Mouse (Mus musculus) intestine, embryonic 15.5 days (tissue): Measurements from ENCODE around the gene Usp46. TPM values are rescaled to one million over a fixed set of nuclear protein-coding genes. Genes with fewer than 3 reads are reported as not detected.
A peak's percentile ranks its signal among the peaks of the same experiment; 100 is the strongest.

Experiments
- ATAC-seq: fragments of 200-750 bp; cut with Nextera tagmentation; 2 replicates; pipeline ENCODE4 v1.8.0; 2017; ENCODE audit warnings: moderate TSS enrichment, moderate library complexity
- H3K27ac ChIP-seq: fragments of 300-500 bp; sonication (generic); 2 replicates; pipeline ENCODE4 v1.5.1; 2015; ENCODE audit warnings: mild to moderate bottlenecking, inconsistent platforms
- H3K27me3 ChIP-seq: fragments of 300-500 bp; sonication (generic); replicated peaks from 2 replicates; pipeline ENCODE4 v1.6.1; 2015; ENCODE audit warnings: inconsistent platforms
- H3K36me3 ChIP-seq: fragments of 300-500 bp; sonication (generic); 2 replicates; pipeline ENCODE4 v1.6.1; 2015; ENCODE audit warnings: inconsistent platforms
- H3K4me1 ChIP-seq: fragments of 300-500 bp; sonication (generic); replicated peaks from 2 replicates; pipeline ENCODE4 v1.6.1; 2015; ENCODE audit warnings: inconsistent platforms
- H3K4me2 ChIP-seq: fragments of 300-500 bp; sonication (generic); replicated peaks from 2 replicates; pipeline ENCODE4 v1.6.1; 2015; ENCODE audit warnings: mild to moderate bottlenecking, inconsistent platforms
- H3K4me3 ChIP-seq: fragments of 300-500 bp; sonication (generic); replicated peaks from 2 replicates; pipeline ENCODE4 v1.5.1; 2015; ENCODE audit warnings: inconsistent platforms
- H3K9ac ChIP-seq: fragments of 300-500 bp; sonication (generic); 2 replicates; pipeline ENCODE4 v1.6.1; 2015; ENCODE audit warnings: inconsistent platforms
- H3K9me3 ChIP-seq: fragments of 300-500 bp; sonication (generic); 2 replicates; pipeline ENCODE4 v1.6.1; 2016; ENCODE audit warnings: inconsistent platforms
- WGBS: fragments of 180-500 bp; shearing (Covaris S2); methylation state at CpG from one replicate; pipeline ENCODE4 v1.1.7; 2015; 5-methylcytosine and 5-hydroxymethylcytosine counted together
- polyA plus RNA-seq: library from polyadenylated mRNA; unstranded; fragments of >200 nt; fragmentation: Nextera tagmentation; extraction: Ambion mirVana; gene quantifications from 2 replicates; pipeline ENCODE4 v1.2.1, GENCODE M21; 2015

Gene Usp46
- polyA plus RNA-seq = 18.7 and 22.9 TPM in 2 replicates

DNA sequence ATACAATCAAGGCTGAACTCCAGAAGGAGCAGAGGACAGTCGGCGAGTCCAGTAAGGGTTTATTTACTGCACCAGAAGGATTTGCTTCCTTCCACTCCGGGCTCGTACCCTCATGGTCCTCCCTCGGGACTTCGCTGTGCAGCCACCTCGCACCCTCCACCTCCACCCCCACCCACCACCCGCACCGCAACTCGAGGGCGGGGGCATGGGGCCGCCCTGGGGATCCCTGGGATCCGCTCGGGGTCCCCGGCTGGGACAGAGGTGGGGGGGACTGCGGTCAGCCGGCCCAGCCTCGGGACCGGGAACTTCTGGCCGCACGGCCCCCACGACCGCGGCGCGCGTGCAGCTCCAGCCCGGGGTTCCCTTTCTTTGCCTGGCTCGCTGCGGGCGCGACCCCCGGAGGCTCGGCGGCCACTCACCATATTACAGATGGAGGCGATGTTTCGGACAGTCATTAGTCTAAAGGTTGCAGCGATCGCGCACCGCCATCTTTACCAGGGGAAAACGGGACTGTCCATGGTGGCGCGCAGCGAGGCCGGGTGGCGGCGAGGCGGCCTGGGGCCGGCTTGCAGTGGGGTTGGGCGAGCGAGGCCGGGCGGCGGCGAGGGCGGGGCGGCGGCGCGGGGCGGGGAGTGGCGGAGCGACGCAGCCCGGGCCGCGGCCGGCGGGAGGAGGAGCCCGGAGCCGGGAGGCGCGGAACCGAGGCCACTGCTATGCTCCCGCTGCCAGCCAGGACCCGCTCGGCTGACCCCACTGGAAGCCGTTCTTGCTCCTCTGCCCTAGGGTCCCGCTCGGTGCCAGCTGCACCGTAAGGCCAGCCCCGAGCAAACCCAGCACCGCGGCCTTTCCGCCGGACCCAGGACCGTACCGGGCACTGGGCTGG, at the start of gene Usp46:
Gene Usp46 (minus strand): TSS at position 601 of the 883 bp plus-strand sequence.
- H3K4me2 ChIP-seq = peak within 1 kb of the TSS; percentile 71
- no peaks in the 10 kb centered on the region for H3K9me3 ChIP-seq
- H3K27me3 ChIP-seq = no peaks in the 10 kb centered on the region
- peak within 1 kb of the TSS; percentile 85 for H3K9ac ChIP-seq
- peak within 1 kb of the TSS; percentile 78 for H3K4me3 ChIP-seq
- peak within 1 kb of the TSS; percentile 96 for H3K27ac ChIP-seq
- H3K36me3 ChIP-seq = no peaks in the 10 kb centered on the region
- WGBS = under 1% methylated on average over 88 of the region's 89 CpGs
- H3K4me1 ChIP-seq = peaks cover 35% of the 10 kb centered on the region
- ATAC-seq = peak; percentile 92

DNA sequence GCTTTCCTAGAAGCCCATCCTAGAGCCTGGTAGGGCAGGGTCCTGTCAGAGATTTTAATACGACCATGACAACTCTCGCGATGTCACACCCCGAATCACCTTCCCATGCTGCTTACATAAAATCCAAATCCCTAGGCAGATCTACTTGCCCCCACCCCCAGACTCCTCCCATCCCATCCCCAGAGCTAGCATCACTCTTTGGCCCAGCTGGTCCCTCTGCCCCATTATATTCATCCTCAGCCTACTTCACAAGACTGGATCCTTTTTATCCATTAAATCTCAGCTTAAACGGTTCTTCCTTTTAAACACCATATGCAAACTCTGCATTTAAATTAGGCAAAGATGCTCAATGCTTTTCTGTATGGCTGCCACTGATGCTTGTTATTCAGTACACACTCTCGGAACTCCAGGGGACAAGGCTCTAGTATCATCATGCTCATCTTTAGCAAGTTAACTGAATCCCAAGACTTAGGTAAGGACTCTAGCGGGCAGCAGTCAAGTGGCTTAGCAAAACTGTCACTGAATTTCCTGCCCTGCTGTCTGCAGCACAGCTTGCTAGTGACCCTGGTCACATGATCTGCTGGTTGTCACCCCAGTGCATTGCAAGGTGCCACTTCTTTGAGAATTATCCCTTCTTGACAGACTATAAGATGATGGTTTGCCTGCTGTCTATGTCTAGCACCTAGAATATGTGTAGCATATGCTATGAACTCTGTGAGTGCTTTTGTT, 45.9 kb upstream of the Usp46 start:
- WGBS = 90% methylated on average over 7 of the region's 7 CpGs
- no peaks in the 10 kb centered on the region for H3K27me3 ChIP-seq
- no peak for ATAC-seq
- no peak overlapping the region for H3K27ac ChIP-seq
- no peak overlapping the region for H3K4me2 ChIP-seq
- H3K4me3 ChIP-seq = no peak overlapping the region
- H3K4me1 ChIP-seq = no peaks in the 10 kb centered on the region
- no peaks in the 10 kb centered on the region for H3K9me3 ChIP-seq
- no peaks in the 10 kb centered on the region for H3K36me3 ChIP-seq
- H3K9ac ChIP-seq = no peak overlapping the region

GRCm38 (mm10) chr5:74105445-74105844, 37.2 kb upstream of the Usp46 start:
- Histone ChIP-seq H3K9ac (no peak overlapping the region), H3K4me2 (no peak overlapping the region), H3K27ac (no peak overlapping the region), H3K9me3 (no peaks in the 10 kb centered on the region), H3K4me3 (no peak overlapping the region), H3K4me1 (no peaks in the 10 kb centered on the region), H3K36me3 (no peaks in the 10 kb centered on the region), H3K27me3 (no peaks in the 10 kb centered on the region)
- 45% methylated on average over 7 of the region's 7 CpGs for WGBS
- ATAC-seq = peak; percentile 90

DNA sequence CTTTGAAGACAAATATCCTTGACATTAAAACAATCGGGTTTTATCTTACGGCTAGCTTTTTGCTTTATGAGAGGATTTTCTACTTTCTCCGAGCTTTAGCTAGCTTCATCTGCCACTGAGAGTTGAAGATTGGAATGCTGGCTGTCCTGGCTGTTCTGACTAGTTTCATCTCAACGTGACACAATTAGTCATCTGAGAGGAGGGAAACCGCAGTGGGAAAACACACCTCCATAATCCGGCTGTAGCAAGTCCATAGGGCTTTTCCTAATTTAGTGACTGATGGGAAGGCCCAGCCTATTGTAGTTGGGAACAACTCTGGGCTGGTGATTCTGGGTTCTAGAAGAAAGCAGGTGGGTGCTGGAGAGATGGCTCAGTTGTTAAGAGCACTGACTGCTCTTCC, 33.5 kb upstream of the Usp46 start:
- no peaks in the 10 kb centered on the region for H3K4me1 ChIP-seq
- H3K27me3 ChIP-seq = no peaks in the 10 kb centered on the region
- no peak overlapping the region for H3K27ac ChIP-seq
- no peaks in the 10 kb centered on the region for H3K36me3 ChIP-seq
- 78% methylated on average over 6 of the region's 6 CpGs for WGBS
- H3K9ac ChIP-seq = no peak overlapping the region
- H3K4me2 ChIP-seq = no peak overlapping the region
- H3K4me3 ChIP-seq = no peak overlapping the region
- ATAC-seq = no peak
- no peaks in the 10 kb centered on the region for H3K9me3 ChIP-seq

- no peak overlapping the region for H3K4me2 ChIP-seq
- H3K9ac ChIP-seq = no peak overlapping the region
- ATAC-seq = 0 out of 2 replicates have a peak, but pooled peaks have one; percentile 32
- no peaks in the 10 kb centered on the region for H3K9me3 ChIP-seq
- H3K4me3 ChIP-seq = no peak overlapping the region
- H3K27me3 ChIP-seq = no peaks in the 10 kb centered on the region
- no peak overlapping the region for H3K27ac ChIP-seq
- 0 out of 2 replicates have a peak, but pooled peaks cover 2% of the 10 kb centered on the region for H3K36me3 ChIP-seq
- H3K4me1 ChIP-seq = 0 out of 2 replicates have a peak, but pooled peaks cover 3% of the 10 kb centered on the region
- WGBS = 65% methylated on average over 10 of the region's 10 CpGs
Measured at GRCm38 (mm10) chr5:74099046-74099445, 30.8 kb upstream of the Usp46 start.

GRCm38 (mm10) chr5:74097854-74098220, 29.6 kb upstream of the Usp46 start:
- WGBS = 43% methylated on average over 10 of the region's 10 CpGs
- Histone ChIP-seq H3K27me3 (no peaks in the 10 kb centered on the region), H3K27ac (no peak overlapping the region), H3K4me2 (no peak overlapping the region), H3K9me3 (no peaks in the 10 kb centered on the region), H3K4me3 (no peak overlapping the region), H3K4me1 (0 out of 2 replicates have a peak, but pooled peaks cover 3% of the 10 kb centered on the region), H3K36me3 (0 out of 2 replicates have a peak, but pooled peaks cover 2% of the 10 kb centered on the region), H3K9ac (no peak overlapping the region)
- no peak for ATAC-seq

GRCm38 (mm10) chr5:74097116-74097853, 29.1 kb upstream of the Usp46 start:
- H3K4me2 ChIP-seq = no peak overlapping the region
- WGBS = 75% methylated on average over 11 of the region's 11 CpGs
- H3K27ac ChIP-seq = no peak overlapping the region

DNA sequence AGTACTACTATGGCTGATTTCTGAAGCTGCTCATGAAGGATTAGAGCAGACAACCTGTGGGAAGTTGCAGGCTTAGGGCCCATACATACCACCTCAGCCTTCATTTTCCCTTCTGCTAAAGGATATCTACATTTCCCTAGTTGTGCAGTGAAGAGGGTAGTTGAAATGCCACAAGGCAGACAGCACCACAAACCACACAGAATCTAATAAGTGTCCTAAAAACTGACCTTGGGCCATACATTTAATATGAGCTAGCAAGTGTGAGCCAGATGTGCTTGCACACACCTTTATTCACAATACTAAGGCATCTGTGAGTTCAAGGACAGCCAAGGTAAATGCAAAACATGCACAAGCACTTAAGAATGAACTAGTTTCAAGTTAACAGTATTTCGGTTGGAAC, 27.8 kb upstream of the Usp46 start:
- Histone ChIP-seq H3K9ac (no peak overlapping the region), H3K4me2 (no peak overlapping the region), H3K36me3 (0 out of 2 replicates have a peak, but pooled peaks cover 2% of the 10 kb centered on the region), H3K9me3 (no peaks in the 10 kb centered on the region), H3K27ac (no peak overlapping the region), H3K27me3 (no peaks in the 10 kb centered on the region), H3K4me1 (0 out of 2 replicates have a peak, but pooled peaks cover 3% of the 10 kb centered on the region), H3K4me3 (no peak overlapping the region)
- ATAC-seq = no peak
- 82% methylated on average over 1 of the region's 1 CpGs for WGBS

More at GRCm38 (mm10) chr5:74097116-74097853, 29.1 kb upstream of the Usp46 start:
- no peak overlapping the region for H3K9ac ChIP-seq
- no peak overlapping the region for H3K4me3 ChIP-seq
- H3K36me3 ChIP-seq = 0 out of 2 replicates have a peak, but pooled peaks cover 2% of the 10 kb centered on the region
- ATAC-seq = no peak
- H3K9me3 ChIP-seq = no peaks in the 10 kb centered on the region
- H3K4me1 ChIP-seq = 0 out of 2 replicates have a peak, but pooled peaks cover 3% of the 10 kb centered on the region
- no peaks in the 10 kb centered on the region for H3K27me3 ChIP-seq

- Histone ChIP-seq H3K4me1 (0 out of 2 replicates have a peak, but pooled peaks cover 3% of the 10 kb centered on the region), H3K4me2 (no peak overlapping the region), H3K9ac (no peak overlapping the region), H3K4me3 (no peak overlapping the region), H3K9me3 (no peaks in the 10 kb centered on the region), H3K36me3 (0 out of 2 replicates have a peak, but pooled peaks cover 2% of the 10 kb centered on the region), H3K27ac (no peak overlapping the region), H3K27me3 (no peaks in the 10 kb centered on the region)
- WGBS = 87% methylated on average over 2 of the region's 2 CpGs
- no peak for ATAC-seq
Measured at GRCm38 (mm10) chr5:74095611-74096010, 27.4 kb upstream of the Usp46 start.

GRCm38 (mm10) chr5:74094841-74095437, 26.7 kb upstream of the Usp46 start:
- no peak for ATAC-seq
- H3K9ac ChIP-seq = no peak overlapping the region
- peak overlapping the region; percentile 69 for H3K4me2 ChIP-seq
- no peaks in the 10 kb centered on the region for H3K9me3 ChIP-seq
- 84% methylated on average over 8 of the region's 8 CpGs for WGBS
- no peak overlapping the region; the same call in 1 of the 2 replicates for H3K27ac ChIP-seq
- 0 out of 2 replicates have a peak, but pooled peaks cover 3% of the 10 kb centered on the region for H3K4me1 ChIP-seq
- H3K36me3 ChIP-seq = 0 out of 2 replicates have a peak, but pooled peaks cover 2% of the 10 kb centered on the region
- H3K4me3 ChIP-seq = 0 out of 2 replicates have a peak overlapping the region, but pooled peaks have one; percentile 87
- no peaks in the 10 kb centered on the region for H3K27me3 ChIP-seq
